Mouse (Mus musculus) kidney, adult 11 months (tissue): ENCODE results near the gene Strap.
A peak's percentile ranks its signal among the peaks of the same experiment; 100 is the strongest.
"Not testable (repeated sequence)": the region's sequence is repeated elsewhere in the genome, so short reads cannot be mapped to it uniquely, and the experiment has no call there.

ENCODE experiments used
- DNase-seq: peaks from one replicate; pipeline ENCODE4 v3.0.0; 2022

The Strap gene

DNA sequence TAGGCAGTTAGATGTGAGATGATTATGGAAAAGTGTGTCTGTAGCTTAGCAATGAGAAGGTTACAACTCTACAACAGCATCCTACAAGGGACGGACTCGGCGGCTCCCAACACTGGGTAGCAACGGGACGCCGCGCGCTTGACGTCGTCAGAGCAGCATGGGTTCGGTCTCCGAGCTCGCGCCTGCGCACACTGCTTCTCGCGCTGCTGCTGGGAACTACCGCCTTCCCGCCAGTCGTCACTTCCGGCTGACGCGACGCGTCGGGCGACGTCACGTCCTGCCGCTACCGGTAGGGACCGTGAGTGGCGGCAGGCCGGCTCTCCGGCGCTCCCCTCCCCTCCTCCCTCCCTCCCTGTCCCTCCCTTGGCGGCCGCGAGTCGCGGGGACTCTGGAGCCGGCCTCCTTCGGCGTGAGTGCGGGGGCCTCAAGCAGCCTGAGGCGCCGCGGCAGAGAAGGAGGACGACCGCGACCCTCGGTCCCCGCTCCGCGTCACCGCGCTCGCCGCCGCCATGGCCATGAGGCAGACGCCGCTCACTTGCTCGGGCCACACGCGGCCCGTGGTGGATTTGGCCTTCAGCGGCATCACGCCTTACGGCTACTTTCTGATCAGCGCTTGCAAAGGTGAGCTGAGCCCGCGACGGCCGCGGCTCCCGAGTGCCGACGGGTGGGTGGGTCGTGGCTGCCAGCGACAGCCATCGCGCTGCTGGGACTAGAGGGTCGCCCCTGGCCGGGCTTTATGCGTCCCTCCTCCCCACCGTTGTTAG is at the start of gene Strap:
Gene Strap, plus strand, starts transcription at position 233 of the 764 bp plus-strand sequence.
- DNase-seq = peak; percentile 91

DNA sequence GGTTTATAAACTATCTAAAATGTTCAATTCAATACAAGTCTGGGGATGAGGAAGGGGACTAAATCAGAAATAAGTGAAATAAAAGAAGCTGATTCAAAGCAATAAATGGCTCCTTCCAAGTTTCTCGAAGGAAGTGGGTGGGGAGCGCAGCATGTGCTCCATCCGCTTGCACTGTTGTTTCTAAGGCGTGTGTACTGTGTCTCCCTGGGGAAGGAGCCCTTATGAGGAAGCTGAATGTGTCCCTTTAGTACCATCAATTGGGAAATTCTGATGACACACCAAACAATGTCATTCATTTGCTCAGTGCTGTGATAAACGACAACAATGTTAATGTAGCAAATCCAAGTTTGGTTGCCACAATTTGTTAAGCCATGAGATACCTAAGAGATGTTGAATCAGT is 47.2 kb upstream of the Strap start:
- DNase-seq = no peak

- DNase-seq = no peak
These were observed 46.8 kb upstream of the Strap start for GRCm38 (mm10) chr6:137688079-137688478.

DNA sequence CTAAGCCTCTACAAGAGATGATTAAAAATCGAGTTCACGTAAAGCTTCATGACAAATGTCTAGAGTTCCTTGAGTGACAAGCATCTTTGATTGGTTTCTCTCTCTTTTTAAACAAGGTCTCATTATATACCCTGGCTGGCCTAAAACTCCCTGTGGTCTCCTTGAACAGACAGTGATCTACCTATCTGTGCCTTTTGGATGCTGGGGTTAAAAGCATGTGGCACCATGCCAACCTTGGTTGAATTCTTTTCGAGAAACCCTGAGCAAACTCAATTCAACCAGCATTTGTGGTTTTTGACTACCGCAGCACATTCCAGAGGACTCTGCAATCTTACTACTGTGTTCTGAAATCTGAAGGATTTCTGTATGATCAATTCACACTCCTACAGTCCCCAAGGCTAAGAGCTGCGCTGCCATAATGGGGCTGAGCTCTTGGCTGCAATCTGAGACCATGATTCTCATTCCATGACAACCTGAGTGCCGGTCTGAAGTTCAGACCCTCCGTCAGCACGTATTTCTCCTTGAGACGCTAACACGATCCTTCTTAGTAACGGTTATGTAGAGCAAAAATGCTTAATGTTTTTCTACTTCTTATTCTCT is 46.3 kb upstream of the Strap start:
- no peak for DNase-seq

- DNase-seq = no peak
These were observed 44.2 kb upstream of the Strap start for GRCm38 (mm10) chr6:137690550-137691119.

- no peak for DNase-seq
These were observed 40.6 kb upstream of the Strap start for GRCm38 (mm10) chr6:137694310-137694709.

DNA sequence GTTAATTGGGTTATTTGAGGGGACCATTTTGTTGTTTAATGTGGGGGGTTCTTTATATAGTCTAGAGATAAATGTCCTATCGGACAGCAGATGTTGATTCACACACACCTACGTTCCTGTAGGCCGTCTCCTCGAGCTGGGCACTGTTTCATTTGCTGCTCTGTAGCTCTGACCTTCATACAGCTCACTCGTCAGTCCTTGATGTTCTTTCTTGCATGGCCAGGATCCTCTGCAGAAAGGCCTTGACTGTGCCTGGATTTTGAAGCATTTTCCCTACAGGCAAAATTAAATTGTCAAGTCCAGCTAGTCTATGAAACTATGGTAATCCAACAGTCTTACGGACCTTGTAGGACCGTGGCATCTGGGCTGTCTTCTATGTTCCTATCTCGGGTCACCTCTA is 39.8 kb upstream of the Strap start:
- no peak for DNase-seq

- DNase-seq = no peak
These were observed 38.3 kb upstream of the Strap start for GRCm38 (mm10) chr6:137696445-137697204.

DNA sequence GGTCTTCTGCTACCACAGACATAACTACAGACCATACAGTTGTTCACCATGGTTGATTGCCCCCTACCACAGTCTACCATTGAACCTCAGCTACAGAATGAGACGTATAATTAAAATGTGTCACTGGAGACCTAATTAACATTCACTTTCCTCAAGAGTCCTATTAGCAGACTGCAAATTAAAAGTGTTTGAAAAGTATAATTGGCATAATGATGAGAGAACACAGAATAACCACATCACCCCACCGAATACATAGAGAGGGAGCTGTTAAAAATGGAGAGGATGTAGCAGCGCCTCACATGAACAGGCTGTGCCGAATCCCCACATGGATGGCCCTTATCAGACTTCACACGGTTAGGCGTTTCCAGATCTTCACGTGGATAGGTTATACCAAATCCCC is 35.4 kb upstream of the Strap start:
- no peak for DNase-seq

- DNase-seq = no peak
These were observed 32.7 kb upstream of the Strap start for GRCm38 (mm10) chr6:137702186-137702585.

- peak; percentile 12 for DNase-seq
These were observed 32.0 kb upstream of the Strap start for GRCm38 (mm10) chr6:137702918-137703317.

DNA sequence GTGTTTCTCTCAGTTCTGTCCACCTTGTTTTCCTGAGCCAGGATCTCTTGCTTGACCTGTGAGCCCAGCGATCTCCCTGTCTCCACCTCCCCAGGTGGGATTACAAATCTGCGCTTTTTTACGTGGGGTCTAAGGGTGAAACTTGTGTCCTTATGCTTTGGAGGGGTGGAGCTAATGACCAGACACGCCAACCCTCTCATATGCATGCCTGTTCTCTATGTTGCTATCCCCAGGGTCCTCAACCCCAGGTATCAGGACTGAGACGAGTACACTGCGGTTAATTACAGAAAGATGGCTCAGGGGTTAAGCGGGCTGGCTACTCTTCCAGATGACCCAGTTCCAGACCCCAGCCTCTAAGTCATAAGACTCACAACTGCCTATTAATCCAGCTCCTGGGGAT is 31.4 kb upstream of the Strap start:
- DNase-seq = no peak

DNA sequence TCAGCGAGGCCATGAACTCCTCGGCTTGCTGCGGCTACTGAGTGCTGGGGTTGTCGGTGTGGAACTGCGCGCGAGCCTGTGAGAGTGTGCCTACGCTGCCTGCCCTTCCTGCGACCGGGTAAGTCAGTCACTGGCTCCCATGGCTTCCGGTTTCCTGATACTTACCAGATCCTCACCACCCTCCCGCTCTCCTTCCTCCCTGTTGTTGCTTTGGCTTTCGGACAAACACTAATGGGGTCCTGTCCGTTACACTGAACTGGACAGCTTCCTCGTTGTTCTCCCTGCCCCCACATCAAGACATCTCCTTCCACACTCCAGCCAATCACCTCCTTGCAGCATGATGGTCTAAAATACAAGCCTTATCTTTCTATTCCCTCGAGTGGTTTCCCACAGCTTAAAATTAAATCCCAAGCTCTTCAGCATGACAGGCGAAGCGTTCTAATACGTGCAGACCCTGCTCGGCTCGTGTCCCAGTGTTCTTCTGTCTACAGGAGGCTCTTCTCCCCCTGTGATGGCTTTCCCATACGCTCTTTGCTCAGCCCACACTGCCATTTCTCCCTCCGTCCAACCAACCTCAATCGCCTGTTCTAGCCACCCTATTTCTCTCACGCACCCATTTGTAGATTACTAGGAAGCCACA is 30.5 kb upstream of the Strap start:
- DNase-seq = peak; percentile 18

GRCm38 (mm10) chr6:137706209-137706608 is 28.7 kb upstream of the Strap start:
- no peak for DNase-seq

DNA sequence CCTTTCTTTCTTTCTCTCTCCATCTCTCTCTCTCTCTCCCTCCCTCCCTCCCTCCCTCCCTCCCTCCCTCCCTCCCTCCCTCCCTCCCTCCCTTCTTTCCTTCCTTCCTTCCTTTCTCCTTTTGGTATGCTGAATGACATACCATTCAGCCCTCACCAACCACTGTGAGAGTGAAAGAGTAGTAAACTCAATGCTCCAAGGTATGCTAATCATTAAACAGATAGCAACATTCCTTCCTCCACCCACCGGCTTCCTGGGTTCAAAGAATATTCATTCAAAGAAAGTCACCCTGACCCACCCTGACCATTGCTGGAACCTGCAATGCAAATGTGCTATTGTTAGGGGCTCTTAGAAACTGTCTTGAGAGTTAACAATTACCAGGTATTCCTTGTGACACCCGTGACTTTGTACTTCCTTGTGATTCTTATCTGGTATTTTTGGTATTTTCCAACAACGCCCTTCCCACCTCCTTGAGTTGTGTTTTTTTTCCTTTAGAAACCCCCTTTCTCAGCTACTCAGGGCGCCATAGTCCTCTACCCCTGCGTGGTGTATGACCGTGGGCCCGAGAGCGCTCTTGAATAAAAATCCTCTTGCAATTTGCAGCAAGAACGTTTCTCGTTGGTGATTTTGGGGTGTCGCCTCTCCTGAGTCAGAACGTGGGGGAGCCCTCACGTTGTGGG is 26.0 kb upstream of the Strap start:
- not testable (repeated sequence) for DNase-seq

- DNase-seq = no peak
These were observed 24.5 kb upstream of the Strap start for GRCm38 (mm10) chr6:137710179-137711037.

GRCm38 (mm10) chr6:137712654-137713309 is 22.1 kb upstream of the Strap start:
- no peak for DNase-seq

DNA sequence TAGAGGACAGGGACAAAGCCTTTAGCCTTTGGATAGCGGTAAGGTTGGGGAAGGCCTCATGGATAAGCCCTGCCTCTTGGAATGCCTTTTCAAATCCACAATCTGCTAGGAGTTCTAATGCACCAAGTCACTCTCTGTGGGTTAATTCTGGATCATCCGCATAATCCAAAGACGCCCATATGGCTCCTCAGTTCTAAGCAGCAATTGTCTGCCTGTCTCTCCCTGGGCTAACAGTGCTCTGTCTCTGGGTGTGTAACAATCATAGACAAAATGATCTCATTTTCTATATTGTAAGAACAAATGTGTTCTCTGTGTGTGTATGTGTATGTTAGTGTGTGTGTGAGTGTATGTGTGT is 21.6 kb upstream of the Strap start:
- DNase-seq = no peak

GRCm38 (mm10) chr6:137716802-137717201 is 18.1 kb upstream of the Strap start:
- DNase-seq = no peak

GRCm38 (mm10) chr6:137722220-137722931 is 12.5 kb upstream of the Strap start:
- no peak for DNase-seq
